Mouse (Mus musculus): ENCODE data around the gene Fgd6. TPM values are rescaled to one million over a fixed set of nuclear protein-coding genes. Genes with fewer than 3 reads are reported as not detected.

Fgd6 gene
- polyA plus RNA-seq (2014; fragmentation: Nextera tagmentation; extraction: Ambion mirVana): 2.8 and 3.1 TPM in 2 replicates

GRCm38 (mm10) chr10:94035658-94036374, at the start of gene Fgd6, which contains the start of gene Vezt:
Gene Fgd6, plus strand, starts transcription at chr10:94036001.
Gene Vezt, minus strand, starts transcription at chr10:94035817.
- ATAC-seq (ENCODE audit: low read depth): peak; percentile 99
- 1% methylated on average over 54 of the region's 77 CpGs for WGBS

GRCm38 (mm10) chr10:93994136-93994535, 41.7 kb upstream of the Fgd6 start:
- ATAC-seq (ENCODE audit: low read depth): no peak

More at GRCm38 (mm10) chr10:94035658-94036374, at the start of gene Fgd6, which contains the start of gene Vezt:
- Histone ChIP-seq H3K27me3 (replicated peaks; ENCODE audit: control insufficient read depth, insufficient read depth, low read length) (no peaks in the 10 kb centered on the region), H3K4me1 (ENCODE audit: control insufficient read depth, insufficient read depth, low read length) (peaks cover 12% of the 10 kb centered on the region), H3K9me3 (ENCODE audit: control insufficient read depth, low read length) (no peaks in the 10 kb centered on the region), H3K9ac (ENCODE audit: low read depth, low read length) (peak within 1 kb of the TSS; percentile 82), H3K36me3 (ENCODE audit: control insufficient read depth, insufficient read depth, low read length) (no peaks in the 10 kb centered on the region; the same call in 1 of the 2 replicates), H3K4me3 (ENCODE audit: low read depth, low read length) (peak within 1 kb of the TSS; percentile 76), H3K4me2 (ENCODE audit: low read depth, low read length) (peak within 1 kb of the TSS; percentile 84), H3K27ac (replicated peaks; ENCODE audit: low read depth, low read length) (peak within 1 kb of the TSS; percentile 70)
- peak; percentile 100 for DNase-seq (ENCODE audit: low spot score)

GRCm38 (mm10) chr10:93995100-93995499, 40.7 kb upstream of the Fgd6 start:
- ATAC-seq (ENCODE audit: low read depth) (no peak), DNase-seq (ENCODE audit: low spot score) (no peak)
- WGBS: 100% methylated on average over 1 of the region's 1 CpGs

More at GRCm38 (mm10) chr10:93994136-93994535, 41.7 kb upstream of the Fgd6 start:
- Histone ChIP-seq H3K4me2 (ENCODE audit: low read depth, low read length) (no peak overlapping the region), H3K27me3 (replicated peaks; ENCODE audit: control insufficient read depth, insufficient read depth, low read length) (no peaks in the 10 kb centered on the region), H3K4me3 (ENCODE audit: low read depth, low read length) (no peak overlapping the region), H3K4me1 (ENCODE audit: control insufficient read depth, insufficient read depth, low read length) (no peaks in the 10 kb centered on the region), H3K9me3 (ENCODE audit: control insufficient read depth, low read length) (no peaks in the 10 kb centered on the region), H3K36me3 (ENCODE audit: control insufficient read depth, insufficient read depth, low read length) (peaks cover 84% of the 10 kb centered on the region), H3K27ac (replicated peaks; ENCODE audit: low read depth, low read length) (no peak overlapping the region), H3K9ac (ENCODE audit: low read depth, low read length) (no peak overlapping the region)
- 93% methylated on average over 10 of the region's 10 CpGs for WGBS
- no peak for DNase-seq (ENCODE audit: low spot score)

GRCm38 (mm10) chr10:93999357-93999756, 36.4 kb upstream of the Fgd6 start:
- Histone ChIP-seq H3K9ac (ENCODE audit: low read depth, low read length) (no peak overlapping the region), H3K4me1 (ENCODE audit: control insufficient read depth, insufficient read depth, low read length) (no peaks in the 10 kb centered on the region), H3K4me3 (ENCODE audit: low read depth, low read length) (no peak overlapping the region), H3K36me3 (ENCODE audit: control insufficient read depth, insufficient read depth, low read length) (peaks cover 90% of the 10 kb centered on the region), H3K9me3 (ENCODE audit: control insufficient read depth, low read length) (0 out of 2 replicates have a peak, but pooled peaks cover 6% of the 10 kb centered on the region), H3K4me2 (ENCODE audit: low read depth, low read length) (no peak overlapping the region), H3K27ac (replicated peaks; ENCODE audit: low read depth, low read length) (peak overlapping the region; percentile 21; the same call in 1 of the 2 replicates), H3K27me3 (replicated peaks; ENCODE audit: control insufficient read depth, insufficient read depth, low read length) (no peaks in the 10 kb centered on the region)
- 91% methylated on average over 1 of the region's 1 CpGs for WGBS
- ATAC-seq (ENCODE audit: low read depth): no peak
- DNase-seq (ENCODE audit: low spot score): no peak

More at GRCm38 (mm10) chr10:93995100-93995499, 40.7 kb upstream of the Fgd6 start:
- Histone ChIP-seq H3K36me3 (ENCODE audit: control insufficient read depth, insufficient read depth, low read length) (peaks cover 87% of the 10 kb centered on the region), H3K27ac (replicated peaks; ENCODE audit: low read depth, low read length) (no peak overlapping the region), H3K4me2 (ENCODE audit: low read depth, low read length) (no peak overlapping the region), H3K4me1 (ENCODE audit: control insufficient read depth, insufficient read depth, low read length) (no peaks in the 10 kb centered on the region), H3K9ac (ENCODE audit: low read depth, low read length) (no peak overlapping the region), H3K4me3 (ENCODE audit: low read depth, low read length) (no peak overlapping the region), H3K27me3 (replicated peaks; ENCODE audit: control insufficient read depth, insufficient read depth, low read length) (no peaks in the 10 kb centered on the region), H3K9me3 (ENCODE audit: control insufficient read depth, low read length) (no peaks in the 10 kb centered on the region)

GRCm38 (mm10) chr10:94000223-94000622, 35.6 kb upstream of the Fgd6 start:
- ATAC-seq (ENCODE audit: low read depth) (no peak), DNase-seq (ENCODE audit: low spot score) (no peak)
- WGBS: 84% methylated on average over 10 of the region's 10 CpGs
- H3K27me3 ChIP-seq (replicated peaks; ENCODE audit: control insufficient read depth, insufficient read depth, low read length): no peaks in the 10 kb centered on the region
- H3K36me3 ChIP-seq (ENCODE audit: control insufficient read depth, insufficient read depth, low read length): peaks cover 83% of the 10 kb centered on the region
- H3K27ac ChIP-seq (replicated peaks; ENCODE audit: low read depth, low read length): no peak overlapping the region
- no peak overlapping the region for H3K4me2 ChIP-seq (ENCODE audit: low read depth, low read length)
- H3K9ac ChIP-seq (ENCODE audit: low read depth, low read length): no peak overlapping the region
- H3K4me3 ChIP-seq (ENCODE audit: low read depth, low read length): no peak overlapping the region
- no peaks in the 10 kb centered on the region for H3K4me1 ChIP-seq (ENCODE audit: control insufficient read depth, insufficient read depth, low read length)
- H3K9me3 ChIP-seq (ENCODE audit: control insufficient read depth, low read length): 0 out of 2 replicates have a peak, but pooled peaks cover 6% of the 10 kb centered on the region

GRCm38 (mm10) chr10:94008356-94008755, 27.4 kb upstream of the Fgd6 start:
- no peak overlapping the region for H3K4me3 ChIP-seq (ENCODE audit: low read depth, low read length)
- H3K27ac ChIP-seq (replicated peaks; ENCODE audit: low read depth, low read length): no peak overlapping the region
- H3K4me2 ChIP-seq (ENCODE audit: low read depth, low read length): no peak overlapping the region
- ATAC-seq (ENCODE audit: low read depth) (no peak), DNase-seq (ENCODE audit: low spot score) (no peak)
- no peak overlapping the region for H3K9ac ChIP-seq (ENCODE audit: low read depth, low read length)
- WGBS: 87% methylated on average over 2 of the region's 2 CpGs
- no peaks in the 10 kb centered on the region for H3K4me1 ChIP-seq (ENCODE audit: control insufficient read depth, insufficient read depth, low read length)
- no peaks in the 10 kb centered on the region for H3K27me3 ChIP-seq (replicated peaks; ENCODE audit: control insufficient read depth, insufficient read depth, low read length)
- no peaks in the 10 kb centered on the region for H3K9me3 ChIP-seq (ENCODE audit: control insufficient read depth, low read length)
- peaks cover 29% of the 10 kb centered on the region for H3K36me3 ChIP-seq (ENCODE audit: control insufficient read depth, insufficient read depth, low read length)

GRCm38 (mm10) chr10:94009991-94010679, 25.7 kb upstream of the Fgd6 start:
- H3K9ac ChIP-seq (ENCODE audit: low read depth, low read length): no peak overlapping the region
- H3K27me3 ChIP-seq (replicated peaks; ENCODE audit: control insufficient read depth, insufficient read depth, low read length): no peaks in the 10 kb centered on the region
- peaks cover 4% of the 10 kb centered on the region for H3K4me1 ChIP-seq (ENCODE audit: control insufficient read depth, insufficient read depth, low read length)
- DNase-seq (ENCODE audit: low spot score) (no peak), ATAC-seq (ENCODE audit: low read depth) (no peak)
- H3K9me3 ChIP-seq (ENCODE audit: control insufficient read depth, low read length): no peaks in the 10 kb centered on the region
- WGBS: 79% methylated on average over 3 of the region's 3 CpGs
- H3K4me2 ChIP-seq (ENCODE audit: low read depth, low read length): no peak overlapping the region
- H3K27ac ChIP-seq (replicated peaks; ENCODE audit: low read depth, low read length): no peak overlapping the region
- H3K4me3 ChIP-seq (ENCODE audit: low read depth, low read length): no peak overlapping the region
- peaks cover 21% of the 10 kb centered on the region for H3K36me3 ChIP-seq (ENCODE audit: control insufficient read depth, insufficient read depth, low read length)

- WGBS: 58% methylated on average over 2 of the region's 2 CpGs
- DNase-seq (ENCODE audit: low spot score): no peak
These were observed 24.8 kb upstream of the Fgd6 start for GRCm38 (mm10) chr10:94011024-94011423.

More at GRCm38 (mm10) chr10:94011024-94011423, 24.8 kb upstream of the Fgd6 start:
- Histone ChIP-seq H3K27ac (replicated peaks; ENCODE audit: low read depth, low read length) (no peak overlapping the region), H3K9me3 (ENCODE audit: control insufficient read depth, low read length) (no peaks in the 10 kb centered on the region), H3K4me2 (ENCODE audit: low read depth, low read length) (no peak overlapping the region), H3K27me3 (replicated peaks; ENCODE audit: control insufficient read depth, insufficient read depth, low read length) (no peaks in the 10 kb centered on the region), H3K4me1 (ENCODE audit: control insufficient read depth, insufficient read depth, low read length) (peaks cover 4% of the 10 kb centered on the region), H3K9ac (ENCODE audit: low read depth, low read length) (no peak overlapping the region), H3K4me3 (ENCODE audit: low read depth, low read length) (no peak overlapping the region), H3K36me3 (ENCODE audit: control insufficient read depth, insufficient read depth, low read length) (peaks cover 13% of the 10 kb centered on the region)
- ATAC-seq (ENCODE audit: low read depth): no peak
